Mouse (Mus musculus): ENCODE data around the gene Gas2l1. TPM values are rescaled to one million over a fixed set of nuclear protein-coding genes. Genes with fewer than 3 reads are reported as not detected.

The Gas2l1 gene
- polyA plus RNA-seq, 1 experiment from 2014 or later, result 22.9 TPM

- H3K36me3 ChIP-seq (ENCODE audit: control insufficient read depth, insufficient read depth, low read length), result no peaks in the 10 kb centered on the region
- 46% methylated on average over 23 of the region's 23 CpGs for WGBS
- H3K9ac ChIP-seq (replicated peaks; ENCODE audit: low read depth, low read length), result no peak overlapping the region
- H3K4me2 ChIP-seq (replicated peaks; ENCODE audit: low read depth, low read length), result no peak overlapping the region
- no peaks in the 10 kb centered on the region for H3K9me3 ChIP-seq (ENCODE audit: control insufficient read depth, low read depth, low read length)
- H3K27ac ChIP-seq (ENCODE audit: low read length), result no peak overlapping the region
- H3K4me3 ChIP-seq (ENCODE audit: low read depth, low read length), result no peak overlapping the region
- H3K27me3 ChIP-seq (ENCODE audit: control insufficient read depth, insufficient read depth, low read length), result peaks cover 43% of the 10 kb centered on the region
- ATAC-seq (ENCODE audit: insufficient number of reproducible peaks, insufficient read depth, low FRiP score, low read depth), result no peak
- peaks cover 17% of the 10 kb centered on the region for H3K4me1 ChIP-seq (ENCODE audit: control insufficient read depth, insufficient read depth, low read length)
Measured at GRCm38 (mm10) chr11:5055945-5056938, 8.9 kb downstream of the Gas2l1 start.

GRCm38 (mm10) chr11:5054874-5055273 lies 10.3 kb downstream of the Gas2l1 start:
- H3K9ac ChIP-seq (replicated peaks; ENCODE audit: low read depth, low read length), result no peak overlapping the region
- no peak for ATAC-seq (ENCODE audit: insufficient number of reproducible peaks, insufficient read depth, low FRiP score, low read depth)
- H3K36me3 ChIP-seq (ENCODE audit: control insufficient read depth, insufficient read depth, low read length), result no peaks in the 10 kb centered on the region
- no peak overlapping the region for H3K4me2 ChIP-seq (replicated peaks; ENCODE audit: low read depth, low read length)
- peaks cover 30% of the 10 kb centered on the region for H3K27me3 ChIP-seq (ENCODE audit: control insufficient read depth, insufficient read depth, low read length)
- no peak overlapping the region for H3K4me3 ChIP-seq (ENCODE audit: low read depth, low read length)
- WGBS, result 54% methylated on average over 6 of the region's 6 CpGs
- H3K4me1 ChIP-seq (ENCODE audit: control insufficient read depth, insufficient read depth, low read length), result peaks cover 14% of the 10 kb centered on the region; the same call in 1 of the 2 replicates
- H3K27ac ChIP-seq (ENCODE audit: low read length), result no peak overlapping the region
- H3K9me3 ChIP-seq (ENCODE audit: control insufficient read depth, low read depth, low read length), result no peaks in the 10 kb centered on the region

- ATAC-seq (ENCODE audit: insufficient number of reproducible peaks, insufficient read depth, low FRiP score, low read depth), result no peak
- Histone ChIP-seq H3K36me3 (ENCODE audit: control insufficient read depth, insufficient read depth, low read length) (no peaks in the 10 kb centered on the region), H3K27ac (ENCODE audit: low read length) (no peak overlapping the region), H3K4me3 (ENCODE audit: low read depth, low read length) (no peak overlapping the region), H3K4me1 (ENCODE audit: control insufficient read depth, insufficient read depth, low read length) (0 out of 2 replicates have a peak, but pooled peaks cover 10% of the 10 kb centered on the region), H3K27me3 (ENCODE audit: control insufficient read depth, insufficient read depth, low read length) (peaks cover 23% of the 10 kb centered on the region), H3K4me2 (replicated peaks; ENCODE audit: low read depth, low read length) (no peak overlapping the region), H3K9me3 (ENCODE audit: control insufficient read depth, low read depth, low read length) (no peaks in the 10 kb centered on the region), H3K9ac (replicated peaks; ENCODE audit: low read depth, low read length) (no peak overlapping the region)
- WGBS, result 82% methylated on average over 14 of the region's 14 CpGs
Measured at GRCm38 (mm10) chr11:5054151-5054550, 11.0 kb downstream of the Gas2l1 start.

GRCm38 (mm10) chr11:5052200-5052854 lies 12.8 kb downstream of the Gas2l1 start:
- 64% methylated on average over 10 of the region's 10 CpGs for WGBS
- no peaks in the 10 kb centered on the region for H3K36me3 ChIP-seq (ENCODE audit: control insufficient read depth, insufficient read depth, low read length)
- no peak overlapping the region for H3K4me2 ChIP-seq (replicated peaks; ENCODE audit: low read depth, low read length)
- H3K27me3 ChIP-seq (ENCODE audit: control insufficient read depth, insufficient read depth, low read length), result peaks cover 12% of the 10 kb centered on the region; the same call in 1 of the 2 replicates
- H3K27ac ChIP-seq (ENCODE audit: low read length), result no peak overlapping the region
- no peak for ATAC-seq (ENCODE audit: insufficient number of reproducible peaks, insufficient read depth, low FRiP score, low read depth)
- no peaks in the 10 kb centered on the region for H3K9me3 ChIP-seq (ENCODE audit: control insufficient read depth, low read depth, low read length)
- H3K4me3 ChIP-seq (ENCODE audit: low read depth, low read length), result no peak overlapping the region
- H3K9ac ChIP-seq (replicated peaks; ENCODE audit: low read depth, low read length), result no peak overlapping the region
- 0 out of 2 replicates have a peak, but pooled peaks cover 2% of the 10 kb centered on the region for H3K4me1 ChIP-seq (ENCODE audit: control insufficient read depth, insufficient read depth, low read length)

- 83% methylated on average over 10 of the region's 10 CpGs for WGBS
- Histone ChIP-seq H3K9me3 (ENCODE audit: control insufficient read depth, low read depth, low read length) (no peaks in the 10 kb centered on the region), H3K4me1 (ENCODE audit: control insufficient read depth, insufficient read depth, low read length) (no peaks in the 10 kb centered on the region), H3K9ac (replicated peaks; ENCODE audit: low read depth, low read length) (no peak overlapping the region), H3K27me3 (ENCODE audit: control insufficient read depth, insufficient read depth, low read length) (0 out of 2 replicates have a peak, but pooled peaks cover 5% of the 10 kb centered on the region), H3K36me3 (ENCODE audit: control insufficient read depth, insufficient read depth, low read length) (no peaks in the 10 kb centered on the region), H3K27ac (ENCODE audit: low read length) (no peak overlapping the region), H3K4me3 (ENCODE audit: low read depth, low read length) (no peak overlapping the region), H3K4me2 (replicated peaks; ENCODE audit: low read depth, low read length) (no peak overlapping the region)
- ATAC-seq (ENCODE audit: insufficient number of reproducible peaks, insufficient read depth, low FRiP score, low read depth), result no peak
Measured at GRCm38 (mm10) chr11:5051629-5052028, 13.5 kb downstream of the Gas2l1 start.

- no peak overlapping the region for H3K4me3 ChIP-seq (ENCODE audit: low read depth, low read length)
- peaks cover 7% of the 10 kb centered on the region; the same call in 1 of the 2 replicates for H3K36me3 ChIP-seq (ENCODE audit: control insufficient read depth, insufficient read depth, low read length)
- H3K27ac ChIP-seq (ENCODE audit: low read length), result no peak overlapping the region
- no peaks in the 10 kb centered on the region for H3K4me1 ChIP-seq (ENCODE audit: control insufficient read depth, insufficient read depth, low read length)
- no peaks in the 10 kb centered on the region for H3K9me3 ChIP-seq (ENCODE audit: control insufficient read depth, low read depth, low read length)
- H3K4me2 ChIP-seq (replicated peaks; ENCODE audit: low read depth, low read length), result no peak overlapping the region
- H3K9ac ChIP-seq (replicated peaks; ENCODE audit: low read depth, low read length), result no peak overlapping the region
- no peaks in the 10 kb centered on the region for H3K27me3 ChIP-seq (ENCODE audit: control insufficient read depth, insufficient read depth, low read length)
- 43% methylated on average over 12 of the region's 12 CpGs for WGBS
- no peak for ATAC-seq (ENCODE audit: insufficient number of reproducible peaks, insufficient read depth, low FRiP score, low read depth)
Measured at GRCm38 (mm10) chr11:5046321-5046926, 18.7 kb downstream of the Gas2l1 start.

- WGBS, result 88% methylated on average over 8 of the region's 8 CpGs
- no peak for ATAC-seq (ENCODE audit: insufficient number of reproducible peaks, insufficient read depth, low FRiP score, low read depth)
- Histone ChIP-seq H3K27me3 (ENCODE audit: control insufficient read depth, insufficient read depth, low read length) (no peaks in the 10 kb centered on the region), H3K4me1 (ENCODE audit: control insufficient read depth, insufficient read depth, low read length) (no peaks in the 10 kb centered on the region), H3K4me3 (ENCODE audit: low read depth, low read length) (no peak overlapping the region), H3K27ac (ENCODE audit: low read length) (no peak overlapping the region), H3K9me3 (ENCODE audit: control insufficient read depth, low read depth, low read length) (no peaks in the 10 kb centered on the region), H3K4me2 (replicated peaks; ENCODE audit: low read depth, low read length) (no peak overlapping the region), H3K36me3 (ENCODE audit: control insufficient read depth, insufficient read depth, low read length) (peaks cover 18% of the 10 kb centered on the region; the same call in 1 of the 2 replicates), H3K9ac (replicated peaks; ENCODE audit: low read depth, low read length) (no peak overlapping the region)
Measured at GRCm38 (mm10) chr11:5042645-5043381, 22.3 kb downstream of the Gas2l1 start.
